Mouse (Mus musculus): Measurements from ENCODE around the gene Setd7. TPM values are rescaled to one million over a fixed set of nuclear protein-coding genes. Genes with fewer than 3 reads are reported as not detected.
A peak's percentile ranks its signal among the peaks of the same experiment; 100 is the strongest.

Gene Setd7
- total RNA-seq, 2 experiments from 2014 or later = 15.0 to 21.7 TPM

DNA sequence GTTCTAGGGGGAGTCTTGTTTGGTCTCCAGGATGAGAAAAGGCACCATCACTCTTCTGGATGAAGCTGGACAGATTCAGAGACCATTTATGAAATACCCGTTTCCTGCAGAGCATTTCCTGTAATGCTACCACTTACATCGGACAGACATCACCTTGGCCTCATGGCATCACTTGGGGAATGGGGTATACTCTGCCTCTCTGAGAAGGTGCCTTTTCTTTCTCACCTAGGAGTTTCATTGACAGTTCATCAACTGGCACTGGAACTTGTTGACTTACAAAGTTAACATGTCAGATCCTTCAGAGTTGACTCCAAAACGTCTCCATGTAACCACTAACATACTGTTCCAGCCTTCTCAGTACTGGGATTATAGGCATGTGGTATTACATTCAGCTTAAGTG lies 77.9 kb downstream of the Setd7 start:
- no peak for ATAC-seq (ENCODE audit: poor library complexity, severe bottlenecking)

DNA sequence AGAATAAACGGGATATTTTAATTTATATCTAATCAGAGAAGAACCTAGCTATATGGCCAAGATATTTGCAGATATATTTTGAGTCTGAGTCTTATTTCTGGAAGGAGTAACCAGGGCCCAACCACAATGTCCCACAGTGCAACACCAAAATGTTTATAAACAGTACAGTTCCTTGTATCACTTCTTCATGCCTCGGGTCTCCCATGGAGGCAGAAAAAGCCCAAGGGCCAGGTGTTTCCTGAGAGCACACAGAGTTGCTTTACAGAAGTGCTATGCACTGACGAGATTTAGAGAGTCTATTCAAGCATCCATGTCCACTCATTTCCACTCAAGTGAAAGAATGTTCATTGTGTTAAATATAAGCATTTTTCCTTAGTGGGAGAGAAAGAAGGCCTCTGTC lies 78.8 kb downstream of the Setd7 start:
- ATAC-seq (ENCODE audit: poor library complexity, severe bottlenecking) = no peak

DNA sequence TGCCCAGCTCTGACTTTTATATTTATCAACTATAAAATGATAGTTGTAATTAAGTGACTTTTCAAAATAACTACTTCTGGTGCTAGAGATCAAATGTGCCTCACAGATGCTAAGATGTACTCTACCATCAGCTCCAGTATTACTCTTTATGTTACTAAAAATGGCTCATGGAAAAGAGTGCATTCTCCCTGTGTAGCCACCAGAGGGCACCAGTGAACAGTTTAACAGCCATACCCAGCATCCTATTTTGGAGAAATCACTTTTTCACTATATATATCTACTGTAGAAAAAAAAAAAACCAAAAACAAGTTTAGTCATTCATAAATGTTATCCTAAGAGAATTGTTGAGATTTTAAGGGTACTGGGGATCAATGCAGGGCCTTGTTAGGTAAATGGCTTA lies 79.6 kb downstream of the Setd7 start:
- ATAC-seq (ENCODE audit: poor library complexity, severe bottlenecking) = 0 out of 2 replicates have a peak, but pooled peaks have one; percentile 16

DNA sequence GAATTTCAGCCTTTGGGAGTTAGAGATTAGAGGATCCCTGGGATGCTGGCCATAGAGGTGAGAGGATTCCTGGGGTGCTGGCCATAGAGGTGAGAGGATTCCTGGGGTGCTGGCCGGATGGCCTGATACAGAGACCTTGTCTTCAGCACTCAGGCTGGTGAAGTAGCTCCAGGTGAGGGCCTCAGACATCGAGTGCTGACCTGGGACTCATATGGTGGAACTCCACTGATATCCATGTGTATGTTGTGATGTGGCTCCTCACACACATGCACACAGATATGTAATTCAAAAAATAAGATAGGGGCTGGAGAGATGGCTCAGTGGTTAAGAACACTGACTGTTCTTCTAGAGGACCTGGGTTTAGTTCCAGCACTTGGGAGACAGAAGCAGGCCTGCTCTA lies 80.8 kb downstream of the Setd7 start:
- ATAC-seq (ENCODE audit: poor library complexity, severe bottlenecking) = no peak

DNA sequence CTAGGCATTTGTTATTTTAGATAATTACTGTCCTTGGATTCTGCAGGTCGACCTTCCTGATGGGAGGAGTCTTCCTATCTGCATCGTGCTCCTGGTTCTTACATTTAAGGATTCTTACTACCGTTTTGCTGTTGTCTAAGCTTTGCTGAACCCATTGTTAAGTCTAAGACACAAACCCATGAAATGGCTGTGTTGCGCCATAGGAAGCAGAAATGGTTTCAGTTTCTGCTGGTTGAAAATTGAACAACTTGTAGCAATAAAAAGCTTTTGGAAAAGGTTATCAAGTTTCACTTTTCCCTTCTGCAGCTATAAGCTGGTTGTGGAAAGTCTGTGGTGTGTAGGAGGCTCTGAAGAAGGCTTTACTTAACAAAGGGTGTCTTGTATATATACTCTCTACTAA lies 85.0 kb downstream of the Setd7 start:
- peak; percentile 62 for ATAC-seq (ENCODE audit: poor library complexity, severe bottlenecking)

DNA sequence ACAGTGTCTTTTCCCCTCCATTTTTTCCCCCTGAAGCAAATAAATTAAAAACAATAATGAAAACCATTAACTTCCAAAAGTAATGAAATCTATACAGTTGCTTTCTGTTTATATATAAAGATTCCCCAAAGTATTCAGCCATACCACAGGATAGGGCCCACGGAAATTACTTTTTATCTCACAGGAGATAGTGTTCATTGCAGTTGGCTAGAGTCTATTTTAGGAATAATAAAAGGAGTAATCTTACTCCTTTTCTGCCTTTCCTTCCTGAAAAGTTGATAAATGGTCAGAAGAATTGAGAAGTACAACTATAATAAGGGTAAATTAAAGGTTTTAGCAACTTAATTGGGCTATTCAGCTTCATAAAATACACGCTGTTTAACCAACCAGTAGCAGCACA lies 92.1 kb downstream of the Setd7 start:
- ATAC-seq (ENCODE audit: poor library complexity, severe bottlenecking) = no peak

Other genes starting within 250 kb of the Setd7 start
- 37.0 and 39.6 TPM in 2 replicates for gene Elf2, start 220.2 kb downstream of the Setd7 start, total RNA-seq (2015)
- gene Elf2, start 220.2 kb downstream of the Setd7 start, total RNA-seq (2017) = 98.4 and 102 TPM in 2 replicates
- gene Mgarp, start 164.1 kb downstream of the Setd7 start, total RNA-seq (2015) = not detected in 2 replicates
- gene Mgarp, start 164.1 kb downstream of the Setd7 start, total RNA-seq (2017) = not detected in 2 replicates
- 118 and 150 TPM in 2 replicates for gene Ndufc1, start 151.9 kb downstream of the Setd7 start, total RNA-seq (2015)
- gene Ndufc1, start 151.9 kb downstream of the Setd7 start, total RNA-seq (2017) = 46.2 and 78.2 TPM in 2 replicates
- 49.5 and 61.9 TPM in 2 replicates for gene Naa15, start 145.7 kb downstream of the Setd7 start, total RNA-seq (2015)
- 50.3 and 66.1 TPM in 2 replicates for gene Naa15, start 145.7 kb downstream of the Setd7 start, total RNA-seq (2017)
- 17.5 and 20.0 TPM in 2 replicates for gene Rab33b, start 77.0 kb downstream of the Setd7 start, total RNA-seq (2015)
- 15.8 and 16.2 TPM in 2 replicates for gene Rab33b, start 77.0 kb downstream of the Setd7 start, total RNA-seq (2017)
- 66.9 and 85.5 TPM in 2 replicates for gene Mgst2, start 99.5 kb upstream of the Setd7 start, total RNA-seq (2015)
- 38.3 and 40.8 TPM in 2 replicates for gene Mgst2, start 99.5 kb upstream of the Setd7 start, total RNA-seq (2017)

Data from megakaryocyte, adult 5-6 weeks (primary cell).